Mouse (Mus musculus): ENCODE measurements around the gene Etfa.

The Etfa gene

DNA sequence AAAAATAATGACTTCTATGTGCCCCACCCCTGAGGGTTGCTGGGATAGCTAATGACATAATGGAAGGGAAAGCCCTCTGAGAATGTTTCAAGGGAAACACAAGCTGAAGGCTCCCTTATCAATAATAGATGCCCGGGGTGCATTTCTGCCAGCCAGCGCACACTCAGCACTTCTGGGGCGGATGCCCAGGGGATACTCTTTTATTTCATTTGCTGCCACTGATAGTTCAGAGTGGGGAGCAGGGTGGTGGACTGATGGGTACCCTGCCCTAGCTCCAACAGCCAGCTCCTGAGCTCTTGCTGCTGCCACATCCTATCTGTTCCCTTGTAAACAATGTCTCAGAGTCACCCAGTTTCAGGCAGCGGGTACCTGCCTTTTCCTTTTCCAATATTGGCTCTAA is 64.5 kb downstream of the Etfa start:
- TF ChIP-seq NANOG (IDR thresholded peaks at IDR 0.05; ENCODE audit: borderline replicate concordance, low read length), result no peak
- peaks cover 32% of the 10 kb centered on the region for H3K4me1 ChIP-seq (replicated peaks; ENCODE audit: low read depth, low read length)
- H3K36me3 ChIP-seq (ENCODE audit: insufficient read depth, low read length), result no peaks in the 10 kb centered on the region
- H3K9me3 ChIP-seq (ENCODE audit: low read length), result no peaks in the 10 kb centered on the region
- peaks cover 33% of the 10 kb centered on the region for H3K27me3 ChIP-seq (ENCODE audit: insufficient read depth, low read length)
- no peak overlapping the region for H3K4me3 ChIP-seq (replicated peaks; ENCODE audit: low read length)

DNA sequence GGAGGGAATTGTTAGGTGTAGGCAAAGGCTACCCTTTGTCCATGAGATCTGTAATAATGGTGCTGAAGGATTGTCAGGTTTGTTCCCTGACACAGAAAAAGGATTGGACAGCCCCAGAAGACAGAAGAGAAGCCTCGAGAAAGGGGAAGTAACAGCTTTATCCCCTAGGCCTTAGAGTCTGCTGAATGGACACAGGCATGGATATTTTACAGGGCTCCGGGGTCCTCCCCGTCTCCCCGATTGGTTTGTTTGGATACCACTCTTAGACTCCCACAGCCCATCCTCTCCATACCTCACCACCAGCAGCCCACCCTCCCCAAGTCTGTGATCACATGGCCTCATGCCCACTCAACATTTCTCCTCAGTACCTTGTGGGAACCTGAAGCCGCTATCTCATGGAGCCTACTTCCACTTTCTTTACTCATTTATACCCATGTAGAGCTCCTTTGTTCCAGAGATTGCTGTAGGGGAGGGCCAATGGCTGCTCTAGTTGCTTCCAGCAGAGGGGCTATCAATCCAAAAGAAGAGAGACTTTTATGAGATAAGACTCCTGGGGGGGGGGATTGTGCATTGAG is 72.8 kb downstream of the Etfa start:
- Histone ChIP-seq H3K4me3 (replicated peaks; ENCODE audit: low read length) (no peak overlapping the region), H3K9me3 (ENCODE audit: low read length) (no peaks in the 10 kb centered on the region), H3K4me1 (replicated peaks; ENCODE audit: low read depth, low read length) (0 out of 2 replicates have a peak, but pooled peaks cover 5% of the 10 kb centered on the region), H3K36me3 (ENCODE audit: insufficient read depth, low read length) (no peaks in the 10 kb centered on the region), H3K27me3 (ENCODE audit: insufficient read depth, low read length) (peaks cover 46% of the 10 kb centered on the region)
- no peak for TF ChIP-seq NANOG (IDR thresholded peaks at IDR 0.05; ENCODE audit: borderline replicate concordance, low read length)
- no peak for TF ChIP-seq POU5F1 (IDR thresholded peaks at IDR 0.05; ENCODE audit: borderline replicate concordance, low read length)
- no peak for TF ChIP-seq CTCF (conservative IDR thresholded peaks at IDR 0.05; ENCODE audit: low read length)

DNA sequence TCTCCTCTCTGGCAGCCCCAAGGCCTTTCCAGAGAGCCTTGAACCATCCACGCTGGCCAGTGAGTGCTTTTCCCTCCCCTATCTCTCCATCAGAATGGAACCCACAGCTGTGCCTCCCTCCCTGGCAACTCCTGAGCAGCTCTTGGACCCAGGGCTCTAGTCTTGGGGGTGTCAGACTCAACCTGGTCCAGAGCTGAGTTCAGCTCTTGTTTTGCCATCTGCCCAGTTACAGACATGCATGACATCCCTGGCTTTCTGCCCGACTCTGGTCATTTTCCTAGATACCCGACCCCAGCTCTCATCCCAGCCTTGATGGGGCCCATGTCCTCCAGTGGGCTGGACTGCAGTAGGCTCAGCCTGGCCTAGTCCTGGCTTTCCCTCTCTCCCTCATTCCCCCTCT is 73.6 kb downstream of the Etfa start:
- no peaks in the 10 kb centered on the region for H3K9me3 ChIP-seq (ENCODE audit: low read length)
- no peaks in the 10 kb centered on the region for H3K36me3 ChIP-seq (ENCODE audit: insufficient read depth, low read length)
- TF ChIP-seq NANOG (IDR thresholded peaks at IDR 0.05; ENCODE audit: borderline replicate concordance, low read length), result no peak
- 0 out of 2 replicates have a peak, but pooled peaks cover 5% of the 10 kb centered on the region for H3K4me1 ChIP-seq (replicated peaks; ENCODE audit: low read depth, low read length)
- peaks cover 49% of the 10 kb centered on the region for H3K27me3 ChIP-seq (ENCODE audit: insufficient read depth, low read length)
- H3K4me3 ChIP-seq (replicated peaks; ENCODE audit: low read length), result no peak overlapping the region

DNA sequence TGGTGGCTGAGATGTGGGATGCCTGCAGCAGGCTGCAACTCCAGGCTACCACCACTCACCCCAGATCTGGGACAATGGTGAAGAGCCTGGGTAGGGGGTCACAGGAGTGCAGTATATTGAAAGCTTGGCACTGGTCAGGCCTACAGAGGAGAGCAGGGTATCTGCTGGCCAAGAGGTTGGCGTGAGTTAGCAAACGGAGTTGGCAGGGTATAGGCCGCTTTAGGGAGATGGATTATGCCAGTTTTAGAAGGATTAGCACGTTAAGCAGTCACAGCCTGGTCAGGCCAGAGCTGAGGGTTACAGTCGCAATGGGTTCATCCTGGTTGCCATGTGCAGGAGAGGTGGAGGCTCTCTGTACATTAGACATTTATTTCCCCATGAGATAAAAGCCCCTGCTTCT is 78.2 kb downstream of the Etfa start:
- Histone ChIP-seq H3K27me3 (ENCODE audit: insufficient read depth, low read length) (peaks cover 75% of the 10 kb centered on the region), H3K36me3 (ENCODE audit: insufficient read depth, low read length) (no peaks in the 10 kb centered on the region), H3K4me1 (replicated peaks; ENCODE audit: low read depth, low read length) (peaks cover 27% of the 10 kb centered on the region), H3K9me3 (ENCODE audit: low read length) (no peaks in the 10 kb centered on the region), H3K4me3 (replicated peaks; ENCODE audit: low read length) (no peak overlapping the region)
- no peak for TF ChIP-seq NANOG (IDR thresholded peaks at IDR 0.05; ENCODE audit: borderline replicate concordance, low read length)
- no peak for TF ChIP-seq CTCF (conservative IDR thresholded peaks at IDR 0.05; ENCODE audit: low read length)
- no peak for TF ChIP-seq POU5F1 (IDR thresholded peaks at IDR 0.05; ENCODE audit: borderline replicate concordance, low read length)

DNA sequence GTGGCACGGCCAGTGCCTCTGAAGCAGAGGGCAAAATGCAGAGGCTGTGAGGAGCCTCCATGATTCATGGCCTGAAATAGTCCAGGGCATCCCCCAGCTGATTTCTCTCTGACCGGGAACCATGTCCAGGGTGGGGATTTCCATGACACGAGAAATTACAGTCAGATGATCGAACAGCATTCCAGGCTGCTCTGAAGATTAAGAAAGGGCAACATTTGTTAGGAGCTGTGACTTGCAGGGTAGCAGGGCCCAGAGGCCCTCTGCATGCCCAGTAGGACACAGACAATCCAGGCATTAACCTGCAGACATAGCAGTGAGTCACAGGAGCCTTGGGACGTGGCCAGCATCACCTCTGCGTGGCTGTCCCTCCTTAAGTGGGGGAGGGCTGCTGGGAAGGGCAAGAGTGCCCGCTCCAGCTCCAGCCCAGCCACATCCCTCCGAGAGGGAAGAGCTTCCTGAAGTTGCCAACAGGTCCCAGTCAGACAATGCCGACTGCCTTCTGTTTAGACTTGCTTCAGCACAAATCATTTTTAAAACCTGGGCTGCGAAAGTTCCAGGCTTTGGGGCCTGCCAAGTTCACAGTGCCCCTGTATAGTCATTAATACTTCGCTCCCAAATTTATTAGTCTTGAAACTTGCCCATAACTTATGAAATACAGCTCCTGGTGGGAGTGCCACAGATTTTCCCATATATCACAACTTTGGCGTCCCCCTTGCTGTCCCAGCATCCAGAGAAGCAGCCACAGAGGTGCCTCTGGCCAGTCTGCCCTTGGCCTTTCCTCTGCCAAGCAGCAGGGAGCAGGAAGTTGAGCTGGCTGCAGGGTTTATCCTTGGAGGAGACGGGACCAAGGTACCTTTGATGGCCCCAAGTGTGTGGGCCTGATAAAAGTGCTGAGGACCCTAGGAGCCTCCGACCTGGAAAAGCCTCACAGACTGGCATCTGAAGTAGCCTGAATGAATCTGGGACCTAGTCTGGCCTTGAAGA is 79.4 kb downstream of the Etfa start:
- H3K36me3 ChIP-seq (ENCODE audit: insufficient read depth, low read length), result no peaks in the 10 kb centered on the region
- H3K27me3 ChIP-seq (ENCODE audit: insufficient read depth, low read length), result peaks cover 67% of the 10 kb centered on the region
- peaks cover 31% of the 10 kb centered on the region for H3K4me1 ChIP-seq (replicated peaks; ENCODE audit: low read depth, low read length)
- no peak overlapping the region for H3K4me3 ChIP-seq (replicated peaks; ENCODE audit: low read length)
- no peaks in the 10 kb centered on the region for H3K9me3 ChIP-seq (ENCODE audit: low read length)
- TF ChIP-seq NANOG (IDR thresholded peaks at IDR 0.05; ENCODE audit: borderline replicate concordance, low read length) (no peak), CTCF (conservative IDR thresholded peaks at IDR 0.05; ENCODE audit: low read length) (no peak), POU5F1 (IDR thresholded peaks at IDR 0.05; ENCODE audit: borderline replicate concordance, low read length) (no peak)

DNA sequence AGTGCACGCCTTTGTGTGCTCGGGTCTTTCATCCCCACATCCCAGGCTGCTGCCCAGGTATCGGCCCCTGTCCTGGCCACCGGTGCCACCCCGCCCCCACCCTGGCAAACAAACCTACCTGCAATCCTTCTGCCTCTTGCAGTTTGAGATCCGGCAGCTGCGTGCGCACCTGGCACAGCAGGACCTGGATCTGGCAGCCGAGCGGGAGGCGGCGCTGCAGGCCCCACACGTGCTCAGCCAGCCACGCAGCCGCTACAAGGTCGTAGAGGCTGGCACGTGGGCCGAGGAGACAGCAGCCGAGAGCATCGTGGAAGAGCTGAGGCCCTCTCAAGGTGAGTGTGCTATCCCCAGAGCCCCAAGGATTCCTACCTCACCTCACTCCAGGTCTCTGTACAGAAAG is 81.9 kb downstream of the Etfa start:
- Histone ChIP-seq H3K4me3 (replicated peaks; ENCODE audit: low read length) (peak overlapping the region; percentile 65), H3K36me3 (ENCODE audit: insufficient read depth, low read length) (no peaks in the 10 kb centered on the region), H3K27me3 (ENCODE audit: insufficient read depth, low read length) (peaks cover 59% of the 10 kb centered on the region), H3K9me3 (ENCODE audit: low read length) (no peaks in the 10 kb centered on the region), H3K4me1 (replicated peaks; ENCODE audit: low read depth, low read length) (peaks cover 38% of the 10 kb centered on the region)
- TF ChIP-seq NANOG (IDR thresholded peaks at IDR 0.05; ENCODE audit: borderline replicate concordance, low read length) (no peak), CTCF (conservative IDR thresholded peaks at IDR 0.05; ENCODE audit: low read length) (no peak), POU5F1 (IDR thresholded peaks at IDR 0.05; ENCODE audit: borderline replicate concordance, low read length) (no peak)

DNA sequence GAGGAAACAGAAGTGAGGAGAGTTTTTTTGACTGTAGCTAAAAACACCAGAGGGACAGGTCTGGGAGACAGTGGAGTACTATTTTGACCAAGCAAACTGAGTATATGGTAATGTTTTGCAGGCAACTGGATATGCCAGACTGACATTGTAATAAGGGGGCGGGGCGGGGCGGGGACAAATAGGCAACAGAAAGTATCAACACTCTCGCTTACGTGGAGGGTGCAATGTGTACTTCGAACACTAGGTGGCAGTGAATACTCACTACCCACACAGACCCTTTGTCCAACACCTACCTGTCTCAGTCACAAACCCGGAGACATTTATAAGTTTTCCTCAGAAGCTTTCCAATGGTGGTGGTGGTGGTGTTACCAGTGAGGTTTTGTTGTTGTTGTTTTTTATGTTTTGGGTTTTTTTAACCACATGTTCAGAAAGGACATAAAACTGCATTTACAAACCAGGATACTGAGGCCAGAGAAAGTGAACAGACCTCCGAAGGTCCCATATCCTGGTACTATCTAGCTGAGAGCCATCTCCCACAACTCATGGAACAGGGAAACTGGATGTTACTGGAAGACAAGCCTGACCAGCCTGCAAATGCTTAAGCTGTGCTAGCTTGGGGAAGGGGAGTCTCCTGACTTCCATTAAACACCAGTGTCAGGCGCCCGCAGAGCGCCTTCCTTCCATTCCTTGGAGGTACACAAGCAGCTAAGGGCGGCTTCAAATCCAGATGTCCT is 82.6 kb downstream of the Etfa start:
- Histone ChIP-seq H3K4me3 (replicated peaks; ENCODE audit: low read length) (peak overlapping the region; percentile 65), H3K27me3 (ENCODE audit: insufficient read depth, low read length) (peaks cover 60% of the 10 kb centered on the region), H3K9me3 (ENCODE audit: low read length) (no peaks in the 10 kb centered on the region), H3K4me1 (replicated peaks; ENCODE audit: low read depth, low read length) (peaks cover 45% of the 10 kb centered on the region), H3K36me3 (ENCODE audit: insufficient read depth, low read length) (no peaks in the 10 kb centered on the region)
- TF ChIP-seq NANOG (IDR thresholded peaks at IDR 0.05; ENCODE audit: borderline replicate concordance, low read length) (no peak), CTCF (conservative IDR thresholded peaks at IDR 0.05; ENCODE audit: low read length) (peak; percentile 72), POU5F1 (IDR thresholded peaks at IDR 0.05; ENCODE audit: borderline replicate concordance, low read length) (no peak)

DNA sequence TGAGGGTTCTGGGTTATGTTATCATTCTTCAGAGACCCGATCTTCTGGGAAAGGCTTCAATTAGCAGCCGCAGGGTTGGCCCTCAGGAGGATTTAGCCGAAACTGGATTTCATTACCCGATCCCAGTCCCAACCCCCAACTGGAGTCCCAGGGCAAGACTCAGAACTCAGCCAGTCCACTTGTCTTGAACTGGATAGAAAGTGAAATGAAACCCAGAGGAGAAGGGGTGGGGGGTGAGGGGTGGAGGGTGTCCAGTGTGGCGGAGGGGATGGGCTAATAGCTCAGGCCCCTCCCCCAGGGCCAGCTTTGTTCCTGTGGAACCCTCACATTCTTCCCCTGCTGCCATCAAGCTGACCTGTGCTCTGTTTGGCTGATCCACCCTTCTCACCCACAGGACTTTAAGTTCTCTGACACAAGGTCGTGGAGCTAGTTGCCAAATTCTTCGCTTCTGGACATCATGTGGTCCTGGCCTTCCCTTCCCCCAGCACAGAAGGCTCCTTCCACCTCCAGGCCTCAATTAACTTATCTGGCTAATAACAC is 86.7 kb downstream of the Etfa start:
- Histone ChIP-seq H3K4me1 (replicated peaks; ENCODE audit: low read depth, low read length) (peaks cover 48% of the 10 kb centered on the region), H3K4me3 (replicated peaks; ENCODE audit: low read length) (no peak overlapping the region), H3K36me3 (ENCODE audit: insufficient read depth, low read length) (no peaks in the 10 kb centered on the region), H3K27me3 (ENCODE audit: insufficient read depth, low read length) (peaks cover 21% of the 10 kb centered on the region), H3K9me3 (ENCODE audit: low read length) (peaks cover 12% of the 10 kb centered on the region; the same call in 1 of the 2 replicates)
- no peak for TF ChIP-seq POU5F1 (IDR thresholded peaks at IDR 0.05; ENCODE audit: borderline replicate concordance, low read length)
- TF ChIP-seq NANOG (IDR thresholded peaks at IDR 0.05; ENCODE audit: borderline replicate concordance, low read length), result no peak
- TF ChIP-seq CTCF (conservative IDR thresholded peaks at IDR 0.05; ENCODE audit: low read length), result no peak

All from E14TG2a.4 (cell line).